ENCODE assay signal across 16 mouse cellular contexts in the genomic region with DNA sequence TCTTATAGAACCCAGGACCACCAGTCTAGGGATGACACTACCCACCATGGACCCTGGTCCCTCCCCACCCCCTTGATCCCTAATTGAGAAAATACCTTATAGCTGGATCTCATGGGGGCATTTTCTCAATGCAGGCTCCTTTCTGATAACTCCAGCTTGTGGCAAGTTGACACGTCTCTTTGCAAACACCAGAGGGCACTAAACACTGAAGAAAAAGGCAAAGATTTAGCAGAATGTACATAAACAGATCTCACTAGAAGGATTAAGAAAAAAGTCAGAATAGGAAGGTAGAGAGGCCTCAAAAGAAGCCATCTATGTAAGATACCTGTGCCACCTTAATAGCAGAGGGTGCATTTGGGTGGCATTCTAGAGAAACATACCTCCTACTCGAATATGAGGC. TPM values are rescaled to one million over a fixed set of nuclear protein-coding genes. Genes with fewer than 3 reads are reported as not detected.
A peak's percentile ranks its signal among the peaks of the same experiment; 100 is the strongest.
DNase-seq lines count a peak whose midpoint lies in the region; ATAC-seq and TF ChIP-seq lines count a peak whose summit lies in the region.
"Had no signal": no experiment of that assay in that cellular context is flagged by ENCODE, and none has a peak within 500 bp of the region (broad histone marks: within the 10 kb centered on the region; RNA-seq: fewer than 3 reads in every experiment).

No protein-coding gene starts in this region.

- no peak overlapping the region for H3K4me3 ChIP-seq in intestine, postnatal 0 days (ENCODE audit: low read depth, low read length)
- H3K4me3 ChIP-seq in intestine, embryonic 16.5 days (ENCODE audit: low read length): no peak overlapping the region
- no peak overlapping the region for H3K4me3 ChIP-seq in embryonic facial prominence, embryonic 14.5 days (ENCODE audit: low read depth, low read length)
- H3K4me3 ChIP-seq: embryonic facial prominence, embryonic 15.5 days; heart, embryonic 15.5 days; kidney, embryonic 15.5 days; midbrain, embryonic 12.5 days had no signal

- H3K4me2 ChIP-seq in intestine, postnatal 0 days (replicated peaks; ENCODE audit: low read depth): no peak overlapping the region
- no peak overlapping the region for H3K4me2 ChIP-seq in intestine, embryonic 16.5 days (ENCODE audit: low read depth, low read length)
- no peak overlapping the region for H3K4me2 ChIP-seq in embryonic facial prominence, embryonic 14.5 days (ENCODE audit: low read depth, low read length)
- H3K4me2 ChIP-seq: embryonic facial prominence, embryonic 15.5 days; heart, embryonic 15.5 days; kidney, embryonic 15.5 days; midbrain, embryonic 12.5 days had no signal

- no peak overlapping the region for H3K27ac ChIP-seq in intestine, postnatal 0 days (ENCODE audit: low read depth, low read length)
- H3K27ac ChIP-seq in intestine, embryonic 16.5 days (ENCODE audit: low read length): no peak overlapping the region
- H3K27ac ChIP-seq in embryonic facial prominence, embryonic 14.5 days (replicated peaks; ENCODE audit: low read depth, low read length): no peak overlapping the region
- H3K27ac ChIP-seq: embryonic facial prominence, embryonic 15.5 days; heart, embryonic 15.5 days; kidney, embryonic 15.5 days; midbrain, embryonic 12.5 days had no signal

- no peak overlapping the region for H3K9ac ChIP-seq in intestine, postnatal 0 days (ENCODE audit: low read depth, low read length)
- H3K9ac ChIP-seq in intestine, embryonic 16.5 days (ENCODE audit: low read depth, low read length): no peak overlapping the region
- H3K9ac ChIP-seq in embryonic facial prominence, embryonic 14.5 days (ENCODE audit: low read depth, low read length): no peak overlapping the region
- H3K9ac ChIP-seq: embryonic facial prominence, embryonic 15.5 days; heart, embryonic 15.5 days; kidney, embryonic 15.5 days; midbrain, embryonic 12.5 days had no signal

- H3K9me3 ChIP-seq in intestine, postnatal 0 days (ENCODE audit: control insufficient read depth): no peaks in the 10 kb centered on the region
- no peaks in the 10 kb centered on the region for H3K9me3 ChIP-seq in intestine, embryonic 16.5 days (ENCODE audit: control insufficient read depth, low read length)
- H3K9me3 ChIP-seq in embryonic facial prominence, embryonic 14.5 days (ENCODE audit: control insufficient read depth, low read length): no peaks in the 10 kb centered on the region
- H3K9me3 ChIP-seq: embryonic facial prominence, embryonic 15.5 days; heart, embryonic 15.5 days; kidney, embryonic 15.5 days; midbrain, embryonic 12.5 days had no signal

- no peaks in the 10 kb centered on the region for H3K27me3 ChIP-seq in intestine, postnatal 0 days (replicated peaks; ENCODE audit: control insufficient read depth, insufficient read depth, low read length)
- H3K27me3 ChIP-seq in intestine, embryonic 16.5 days (replicated peaks; ENCODE audit: control insufficient read depth, insufficient read depth, low read length): no peaks in the 10 kb centered on the region
- H3K27me3 ChIP-seq in embryonic facial prominence, embryonic 14.5 days (replicated peaks; ENCODE audit: control insufficient read depth, insufficient read depth, low read length): no peaks in the 10 kb centered on the region
- H3K27me3 ChIP-seq: embryonic facial prominence, embryonic 15.5 days; heart, embryonic 15.5 days; kidney, embryonic 15.5 days; midbrain, embryonic 12.5 days had no signal

- no peaks in the 10 kb centered on the region for H3K36me3 ChIP-seq in intestine, postnatal 0 days (ENCODE audit: control insufficient read depth, insufficient read depth)
- no peaks in the 10 kb centered on the region for H3K36me3 ChIP-seq in intestine, embryonic 16.5 days (ENCODE audit: control insufficient read depth, insufficient read depth, low read length)
- H3K36me3 ChIP-seq in embryonic facial prominence, embryonic 14.5 days (ENCODE audit: control insufficient read depth, insufficient read depth, low read length): no peaks in the 10 kb centered on the region
- H3K36me3 ChIP-seq: embryonic facial prominence, embryonic 15.5 days; heart, embryonic 15.5 days; kidney, embryonic 15.5 days; midbrain, embryonic 12.5 days had no signal

- H3K4me1 ChIP-seq in intestine, postnatal 0 days (replicated peaks; ENCODE audit: control insufficient read depth, insufficient read depth, low read length): no peaks in the 10 kb centered on the region
- no peaks in the 10 kb centered on the region for H3K4me1 ChIP-seq in intestine, embryonic 16.5 days (ENCODE audit: control insufficient read depth, insufficient read depth, low read length)
- no peaks in the 10 kb centered on the region for H3K4me1 ChIP-seq in embryonic facial prominence, embryonic 14.5 days (ENCODE audit: control insufficient read depth, insufficient read depth, low read length)
- H3K4me1 ChIP-seq: embryonic facial prominence, embryonic 15.5 days; heart, embryonic 15.5 days; kidney, embryonic 15.5 days; midbrain, embryonic 12.5 days had no signal

- peak; percentile 35 for DNase-seq in cerebellum, adult 9-10 months
- no peak for DNase-seq in cerebellum, adult 11-12 months
- peak; percentile 29 for DNase-seq in 416B (ENCODE audit: low read depth)
- peak; percentile 36 for DNase-seq in embryonic facial prominence, embryonic 14.5 days (ENCODE audit: low spot score)
- no peak for DNase-seq in right cerebral cortex, postnatal 4 days
- DNase-seq in right cerebral cortex, postnatal 14 days: no peak
- DNase-seq: B cell, adult 2 months; gastrocnemius, postnatal 14 days; thymus, postnatal 4 days had no signal

- TF ChIP-seq CTCF in intestine, postnatal 0 days (IDR thresholded peaks at IDR 0.05; ENCODE audit: low read depth): peak; percentile 41

- 32% methylated on average over 2 of the region's 2 CpGs for WGBS in intestine, postnatal 0 days
- WGBS in intestine, embryonic 16.5 days: 42% methylated on average over 2 of the region's 2 CpGs
- WGBS in embryonic facial prominence, embryonic 14.5 days: 38% methylated on average over 2 of the region's 2 CpGs

- no peak for ATAC-seq in intestine, postnatal 0 days
- no peak for ATAC-seq in intestine, embryonic 16.5 days
- no peak for ATAC-seq in embryonic facial prominence, embryonic 14.5 days (ENCODE audit: low read depth)

RNA-seq across cellular contexts. Expression of a gene that starts 11.4 kb away (rescaled TPM):
- polyA plus RNA-seq in intestine, postnatal 0 days (2015; fragmentation: Nextera tagmentation; extraction: Ambion mirVana): 0.08 and 0.10 TPM in 2 replicates
- polyA plus RNA-seq in intestine, embryonic 16.5 days (2015; fragmentation: Nextera tagmentation; extraction: Ambion mirVana): 0.11 and 0.16 TPM in 2 replicates
- polyA plus RNA-seq in embryonic facial prominence, embryonic 14.5 days (2014; fragmentation: Nextera tagmentation; extraction: Ambion mirVana): 0.84 and 0.89 TPM in 2 replicates
- polyA plus RNA-seq: liver, embryonic 16.5 days had no signal

Comparison
In these comparisons a context has a peak if more than half of its experiments do, and no peak if none do; other contexts are left out.
1. DNase-seq: peak in cerebellum, adult 9-10 months (single experiment), 416B (single experiment) and embryonic facial prominence, embryonic 14.5 days (single experiment); none in cerebellum, adult 11-12 months (single experiment), right cerebral cortex, postnatal 4 days (single experiment) and right cerebral cortex, postnatal 14 days (single experiment).